Mouse (Mus musculus) E14TG2a.4 (cell line): Measurements from ENCODE around the gene Vmn1r40.

ENCODE experiments used
- CTCF ChIP-seq: conservative IDR thresholded peaks from 2 replicates; pipeline ENCODE4 v1.5.1; 2014; ENCODE audit warnings: low read length
- NANOG ChIP-seq: IDR thresholded peaks from 2 replicates; pipeline ENCODE4 v1.6.1; 2014; ENCODE audit warnings: borderline replicate concordance, low read length, mixed read lengths
- POU5F1 ChIP-seq: IDR thresholded peaks from 2 replicates; pipeline ENCODE4 v1.6.1; 2014; ENCODE audit warnings: low read length, borderline replicate concordance

DNA sequence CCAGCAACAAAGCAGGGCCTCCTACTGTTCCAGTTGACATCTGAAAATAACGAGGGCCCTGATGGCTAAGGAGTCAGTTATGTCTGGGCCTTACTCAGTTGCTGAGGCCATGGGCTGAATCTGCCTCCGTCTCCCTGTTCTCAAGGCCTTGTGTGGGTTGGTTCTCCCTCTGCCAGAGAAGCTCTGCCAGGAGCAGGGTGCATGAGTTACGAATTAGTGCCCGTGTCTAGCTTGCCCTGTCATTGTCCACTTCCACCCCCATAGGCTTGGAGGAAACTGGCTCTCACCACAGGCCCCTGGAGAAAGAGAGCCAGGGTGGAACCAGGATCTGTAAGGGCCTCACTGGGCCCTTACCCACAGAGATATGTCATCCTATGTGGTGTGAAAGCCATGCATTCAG lies 28.8 kb upstream of the Vmn1r40 start:
- TF ChIP-seq CTCF (no peak; the same call in 1 of the 2 replicates), NANOG (no peak), POU5F1 (no peak)
